Mouse (Mus musculus) heart, embryonic 11.5 days (tissue): ENCODE measurements around the gene Npr3. TPM values are rescaled to one million over a fixed set of nuclear protein-coding genes. Genes with fewer than 3 reads are reported as not detected.
A peak's percentile ranks its signal among the peaks of the same experiment; 100 is the strongest.

Experiments
- ATAC-seq: fragments of 200-750 bp; cut with Nextera tagmentation; replicated peaks from 2 replicates; pipeline ENCODE4 v1.8.0; 2017; ENCODE audit warnings: moderate library complexity; ENCODE audit not compliant: insufficient number of reproducible peaks, low FRiP score, low TSS enrichment
- H3K27ac ChIP-seq: fragments of 300-500 bp; sonication (generic); 2 replicates; pipeline ENCODE4 v1.5.1; 2014; ENCODE audit warnings: mild to moderate bottlenecking, low read depth, low read length
- H3K27me3 ChIP-seq: fragments of 300-500 bp; sonication (generic); 2 replicates; pipeline ENCODE4 v1.6.1; 2014; ENCODE audit warnings: mild to moderate bottlenecking, low read length, mixed read lengths; ENCODE audit not compliant: control insufficient read depth, insufficient read depth
- H3K36me3 ChIP-seq: fragments of 300-500 bp; sonication (generic); 2 replicates; pipeline ENCODE4 v1.6.1; 2014; ENCODE audit warnings: mild to moderate bottlenecking, low read length, moderate library complexity, mixed read lengths; ENCODE audit not compliant: control insufficient read depth, insufficient read depth
- H3K4me1 ChIP-seq: fragments of 300-500 bp; sonication (generic); 2 replicates; pipeline ENCODE4 v1.6.1; 2014; ENCODE audit warnings: low read length; ENCODE audit not compliant: control insufficient read depth, insufficient read depth
- H3K4me2 ChIP-seq: fragments of 300-500 bp; sonication (generic); 2 replicates; pipeline ENCODE4 v1.6.1; 2014; ENCODE audit warnings: mild to moderate bottlenecking, moderate library complexity
- H3K4me3 ChIP-seq: fragments of 300-500 bp; sonication (generic); 2 replicates; pipeline ENCODE4 v1.5.1; 2014; ENCODE audit warnings: low read depth, low read length
- H3K9ac ChIP-seq: fragments of 300-500 bp; sonication (generic); 2 replicates; pipeline ENCODE4 v1.6.1; 2014; ENCODE audit warnings: mild to moderate bottlenecking, low read depth, low read length, moderate library complexity
- H3K9me3 ChIP-seq: fragments of 300-500 bp; sonication (generic); replicated peaks from 2 replicates; pipeline ENCODE4 v1.6.1; 2016; ENCODE audit warnings: low read length; ENCODE audit not compliant: control insufficient read depth
- WGBS: fragments of 180-500 bp; shearing (Covaris S2); extraction: QIAGEN DNeasy Blood & Tissue Kit; methylation state at CpG from one replicate; pipeline ENCODE4 v1.1.7; 2014; ENCODE audit not compliant: insufficient replicate concordance; 5-methylcytosine and 5-hydroxymethylcytosine counted together
- polyA plus RNA-seq: library from polyadenylated mRNA; unstranded; fragments of >200 nt; fragmentation: Nextera tagmentation; extraction: Ambion mirVana; gene quantifications from 2 replicates; pipeline ENCODE4 v1.2.1, GENCODE M21; 2014

The Npr3 gene
- 15.7 and 16.0 TPM in 2 replicates for polyA plus RNA-seq

DNA sequence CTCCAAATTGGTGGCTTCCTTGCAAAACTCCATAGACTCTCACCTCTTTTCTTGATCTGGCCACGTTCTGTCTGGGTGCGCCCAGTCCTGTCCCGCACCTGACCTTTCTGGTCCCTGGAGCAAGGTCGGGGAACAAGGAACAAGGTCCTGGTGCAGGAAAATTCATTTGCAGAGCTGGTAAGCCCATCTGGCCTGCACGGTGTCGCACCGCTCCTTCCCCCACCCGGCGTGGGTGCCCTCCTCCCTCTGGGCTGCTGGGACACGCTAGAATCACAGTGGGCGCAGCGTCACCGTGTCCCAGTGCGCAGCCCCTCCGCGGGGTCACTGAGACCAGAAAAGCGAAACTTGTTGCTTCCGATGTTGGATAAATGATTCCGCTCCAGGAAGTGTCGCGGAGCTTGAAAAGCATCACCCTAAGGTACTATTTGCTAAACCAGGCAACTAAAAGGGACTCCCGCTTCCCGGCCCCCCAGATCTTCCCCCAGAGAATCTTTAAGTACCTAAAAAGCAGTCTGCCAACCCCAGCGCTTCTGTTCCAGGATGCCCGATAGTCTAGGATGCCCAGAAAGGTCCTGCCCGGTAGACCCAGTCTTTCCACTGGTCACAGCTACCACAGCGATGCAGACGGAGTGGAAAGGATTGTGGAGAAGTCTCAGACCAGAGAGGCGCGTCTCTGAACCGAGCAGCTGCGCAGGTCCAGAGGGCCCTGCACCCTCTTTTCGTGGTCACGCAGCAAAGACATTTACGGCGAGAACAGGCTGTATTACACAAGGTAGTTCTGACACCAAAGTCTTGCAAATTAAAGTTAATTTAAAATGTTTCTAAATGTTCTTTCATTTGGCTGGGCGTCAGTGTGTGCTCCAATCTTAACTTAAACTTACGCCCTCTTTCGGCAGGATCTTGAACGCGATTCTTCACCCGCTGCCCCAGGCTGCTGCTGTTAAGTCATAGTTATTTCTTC, at the start of gene Npr3:
Npr3 (minus strand) TSS at position 717 of the 961 bp plus-strand sequence.
- peak within 1 kb of the TSS; percentile 60 for H3K4me3 ChIP-seq
- H3K4me2 ChIP-seq, result peak within 1 kb of the TSS; percentile 82
- H3K36me3 ChIP-seq, result no peaks in the 10 kb centered on the region
- peak within 1 kb of the TSS; percentile 66 for H3K27ac ChIP-seq
- peaks cover 3% of the 10 kb centered on the region; the same call in 1 of the 2 replicates for H3K4me1 ChIP-seq
- ATAC-seq, result no peak
- H3K9ac ChIP-seq, result peak within 1 kb of the TSS; percentile 53
- H3K27me3 ChIP-seq, result 0 out of 2 replicates have a peak, but pooled peaks cover 3% of the 10 kb centered on the region
- no peaks in the 10 kb centered on the region for H3K9me3 ChIP-seq
- WGBS, result under 1% methylated on average over 42 of the region's 42 CpGs

DNA sequence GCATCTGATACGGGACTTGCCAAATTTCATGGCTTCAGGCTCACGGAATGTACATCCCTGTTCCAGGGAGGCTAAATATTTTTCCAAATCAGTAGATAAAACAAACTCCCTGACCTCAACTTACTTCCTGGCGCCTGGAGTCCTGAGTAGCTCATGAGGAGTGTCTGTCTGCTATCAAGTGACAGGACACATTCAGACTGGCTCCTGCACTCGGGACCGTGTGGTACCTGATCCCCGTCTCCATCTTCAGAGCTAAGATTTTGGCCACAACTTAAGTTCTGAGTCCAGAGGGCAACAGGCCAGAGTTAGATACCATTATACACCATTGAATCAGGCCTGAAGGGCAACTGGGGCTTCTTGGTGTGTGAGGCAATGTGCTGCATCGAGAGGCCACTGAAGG, 49.0 kb upstream of the Npr3 start:
- ATAC-seq, result no peak
- no peak overlapping the region for H3K27ac ChIP-seq
- no peak overlapping the region for H3K4me2 ChIP-seq
- no peaks in the 10 kb centered on the region for H3K27me3 ChIP-seq
- no peaks in the 10 kb centered on the region for H3K36me3 ChIP-seq
- H3K4me1 ChIP-seq, result no peaks in the 10 kb centered on the region
- no peak overlapping the region for H3K9ac ChIP-seq
- WGBS, result 66% methylated on average over 7 of the region's 7 CpGs
- no peak overlapping the region for H3K4me3 ChIP-seq
- H3K9me3 ChIP-seq, result no peaks in the 10 kb centered on the region

DNA sequence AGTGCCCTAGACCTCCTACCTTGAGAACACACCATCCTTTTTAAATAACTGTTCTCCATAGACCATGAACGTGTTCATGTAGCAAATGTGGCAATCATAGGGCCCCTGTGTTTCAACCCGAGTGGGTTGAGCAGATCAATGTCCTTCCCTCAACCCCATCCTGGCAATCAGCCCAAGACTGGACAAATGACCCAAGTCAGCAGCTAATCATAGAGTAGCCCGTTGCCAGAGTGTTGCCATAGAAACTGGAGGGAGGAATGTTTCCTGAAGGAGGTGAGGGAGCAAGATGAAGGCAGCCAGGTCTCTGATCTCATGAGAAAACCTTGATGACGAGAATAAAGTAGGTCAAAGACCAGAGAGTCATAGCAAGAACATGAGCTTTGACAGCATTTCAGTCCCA, 47.1 kb upstream of the Npr3 start:
- Histone ChIP-seq H3K4me2 (no peak overlapping the region), H3K4me3 (no peak overlapping the region), H3K9me3 (no peaks in the 10 kb centered on the region), H3K36me3 (no peaks in the 10 kb centered on the region), H3K27me3 (no peaks in the 10 kb centered on the region), H3K4me1 (no peaks in the 10 kb centered on the region), H3K27ac (no peak overlapping the region), H3K9ac (no peak overlapping the region)
- ATAC-seq, result no peak
- WGBS, result 61% methylated on average over 4 of the region's 4 CpGs

DNA sequence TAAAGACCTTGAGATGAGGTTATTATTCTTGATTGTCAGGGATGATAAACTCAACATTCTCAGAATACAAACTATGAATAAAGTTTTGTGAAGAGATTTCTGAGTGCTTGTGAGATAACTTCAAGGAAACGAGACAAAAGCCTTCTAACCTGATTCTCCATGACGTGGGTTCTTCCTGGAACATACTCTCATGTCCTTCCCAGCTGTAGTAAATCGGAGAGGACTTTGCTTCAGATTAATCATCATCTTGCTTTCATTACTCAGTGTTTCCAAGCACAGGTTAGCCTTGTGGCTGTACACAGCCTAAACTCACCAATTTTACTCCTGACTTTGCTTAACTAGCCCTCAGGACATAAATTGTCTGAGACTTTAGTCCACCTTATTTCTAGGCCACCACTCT, 45.1 kb upstream of the Npr3 start:
- H3K4me3 ChIP-seq, result no peak overlapping the region
- no peak overlapping the region for H3K4me2 ChIP-seq
- no peak for ATAC-seq
- WGBS, result 74% methylated on average over 3 of the region's 3 CpGs
- no peaks in the 10 kb centered on the region for H3K27me3 ChIP-seq
- no peak overlapping the region for H3K27ac ChIP-seq
- no peak overlapping the region for H3K9ac ChIP-seq
- no peaks in the 10 kb centered on the region for H3K4me1 ChIP-seq
- H3K9me3 ChIP-seq, result no peaks in the 10 kb centered on the region
- H3K36me3 ChIP-seq, result no peaks in the 10 kb centered on the region

DNA sequence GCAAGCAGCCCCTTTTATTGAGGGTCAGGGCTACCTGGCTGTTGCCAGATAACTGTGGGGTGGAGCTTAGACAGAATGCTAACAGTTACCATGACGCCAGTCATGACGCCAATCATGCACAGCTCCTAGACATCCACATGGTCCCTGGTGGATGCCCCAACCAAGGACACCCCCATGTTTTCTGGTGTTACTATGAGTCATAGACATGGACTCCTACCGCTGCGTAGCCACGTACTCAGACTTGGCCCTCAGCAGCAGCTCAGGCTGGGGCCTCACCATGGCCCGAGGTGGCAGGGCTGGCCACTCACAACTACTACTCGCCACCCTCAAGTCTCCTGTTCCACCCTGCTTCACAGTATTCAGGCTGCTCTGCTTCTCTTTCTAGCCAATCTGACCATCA, 44.1 kb upstream of the Npr3 start:
- Histone ChIP-seq H3K9me3 (no peaks in the 10 kb centered on the region), H3K4me3 (no peak overlapping the region), H3K4me1 (no peaks in the 10 kb centered on the region), H3K36me3 (no peaks in the 10 kb centered on the region), H3K4me2 (no peak overlapping the region), H3K9ac (no peak overlapping the region), H3K27me3 (no peaks in the 10 kb centered on the region), H3K27ac (no peak overlapping the region)
- WGBS, result 91% methylated on average over 7 of the region's 7 CpGs
- no peak for ATAC-seq

DNA sequence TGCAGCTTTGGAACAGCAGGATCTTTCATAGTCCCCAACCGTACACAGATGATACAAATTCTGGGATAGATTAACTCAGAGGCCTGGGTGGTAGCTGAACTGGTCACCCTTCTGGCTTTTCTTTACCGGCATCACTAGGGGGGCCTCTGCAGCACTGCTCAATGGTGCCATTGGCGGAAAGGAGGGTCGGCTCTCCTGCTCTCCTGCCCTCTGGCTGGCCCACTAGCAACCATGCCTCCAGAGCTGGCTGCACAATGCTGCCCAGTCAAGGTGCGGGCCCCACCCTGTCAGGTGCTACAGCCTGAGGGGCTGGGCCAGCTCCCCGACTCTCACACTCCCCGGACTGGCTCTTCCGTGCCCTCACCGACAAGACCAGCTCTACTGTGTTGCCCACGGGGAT, 43.1 kb upstream of the Npr3 start:
- no peak; the same call in 1 of the 2 replicates for ATAC-seq
- 78% methylated on average over 10 of the region's 10 CpGs for WGBS
- Histone ChIP-seq H3K27me3 (no peaks in the 10 kb centered on the region), H3K36me3 (no peaks in the 10 kb centered on the region), H3K9me3 (no peaks in the 10 kb centered on the region), H3K27ac (no peak overlapping the region), H3K4me2 (no peak overlapping the region), H3K9ac (no peak overlapping the region), H3K4me1 (no peaks in the 10 kb centered on the region), H3K4me3 (no peak overlapping the region)

DNA sequence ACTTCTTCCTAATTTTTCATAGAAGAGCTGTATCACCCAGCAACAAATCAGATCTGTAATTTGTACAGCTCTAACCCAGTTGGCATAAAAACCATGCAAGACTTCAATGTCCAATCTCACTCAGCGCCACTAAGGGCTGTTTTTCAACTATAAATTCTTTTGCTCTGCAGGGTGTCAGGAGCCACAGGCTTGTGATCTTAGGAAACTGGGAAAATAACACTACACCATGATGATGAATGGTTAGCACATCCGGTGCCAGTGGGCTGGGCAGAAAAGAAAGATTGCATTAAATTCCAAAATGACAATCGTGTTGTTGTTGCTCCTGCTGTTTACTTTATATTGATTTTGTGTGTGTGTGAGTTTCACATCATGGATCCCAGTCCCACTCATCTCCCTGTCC, 42.4 kb upstream of the Npr3 start:
- no peak overlapping the region for H3K27ac ChIP-seq
- no peaks in the 10 kb centered on the region for H3K27me3 ChIP-seq
- H3K4me3 ChIP-seq, result no peak overlapping the region
- 77% methylated on average over 3 of the region's 3 CpGs for WGBS
- no peaks in the 10 kb centered on the region for H3K9me3 ChIP-seq
- no peak overlapping the region for H3K9ac ChIP-seq
- no peak overlapping the region for H3K4me2 ChIP-seq
- no peaks in the 10 kb centered on the region for H3K4me1 ChIP-seq
- no peak for ATAC-seq
- no peaks in the 10 kb centered on the region for H3K36me3 ChIP-seq

DNA sequence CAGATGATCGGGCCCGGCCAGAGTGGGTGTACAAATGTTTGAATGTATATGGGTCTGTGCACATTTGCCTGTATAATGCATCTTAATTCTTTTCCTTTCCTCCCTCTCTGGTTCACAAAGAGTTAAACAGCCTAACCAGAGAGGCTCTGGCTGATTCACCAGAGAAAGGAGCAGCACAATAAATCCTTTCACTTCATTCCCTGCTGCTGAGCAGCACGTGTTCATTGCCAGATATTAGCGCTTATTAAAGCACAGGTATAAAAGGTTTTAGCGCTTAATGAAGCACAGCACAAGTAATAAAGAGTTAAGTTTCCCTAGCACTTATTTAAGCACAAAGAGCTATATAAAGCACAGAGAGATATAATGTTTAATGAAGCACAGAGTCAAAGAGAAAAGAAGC, 33.8 kb upstream of the Npr3 start:
- no peak overlapping the region for H3K4me2 ChIP-seq
- ATAC-seq, result no peak
- no peaks in the 10 kb centered on the region for H3K4me1 ChIP-seq
- no peaks in the 10 kb centered on the region for H3K27me3 ChIP-seq
- H3K9me3 ChIP-seq, result no peaks in the 10 kb centered on the region
- H3K9ac ChIP-seq, result no peak overlapping the region
- H3K27ac ChIP-seq, result no peak overlapping the region
- H3K4me3 ChIP-seq, result no peak overlapping the region
- WGBS, result 76% methylated on average over 5 of the region's 5 CpGs
- no peaks in the 10 kb centered on the region for H3K36me3 ChIP-seq

DNA sequence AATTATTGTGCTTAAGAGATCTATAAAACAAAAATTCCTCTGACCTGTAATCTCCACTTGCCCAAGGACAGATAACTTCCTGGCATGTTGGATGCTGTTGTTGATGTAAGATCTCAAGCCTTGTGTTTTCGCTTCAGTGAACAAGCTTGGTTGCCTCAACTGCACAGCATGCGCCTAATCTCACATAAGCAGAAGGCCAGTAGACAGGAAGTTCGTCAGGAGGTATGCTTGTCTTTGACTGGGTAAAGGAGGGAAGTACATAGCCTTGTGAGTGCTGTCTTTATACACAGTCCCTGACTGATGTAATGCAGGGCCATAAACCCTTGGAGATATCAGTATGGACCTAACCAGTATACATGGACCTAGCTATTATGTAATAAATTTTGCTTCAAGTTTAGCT, 20.7 kb upstream of the Npr3 start:
- H3K27ac ChIP-seq, result no peak overlapping the region
- 67% methylated on average over 3 of the region's 3 CpGs for WGBS
- H3K9ac ChIP-seq, result no peak overlapping the region
- no peak overlapping the region for H3K4me2 ChIP-seq
- ATAC-seq, result no peak
- H3K27me3 ChIP-seq, result no peaks in the 10 kb centered on the region
- H3K9me3 ChIP-seq, result no peaks in the 10 kb centered on the region
- H3K4me1 ChIP-seq, result no peaks in the 10 kb centered on the region
- no peaks in the 10 kb centered on the region for H3K36me3 ChIP-seq
- no peak overlapping the region for H3K4me3 ChIP-seq
